Mouse (Mus musculus): Measurements from ENCODE around the gene Anapc15-ps.

Anapc15-ps gene

GRCm38 (mm10) chr10:95673351-95673750 is at the start of gene Anapc15-ps:
Gene Anapc15-ps (minus strand): TSS chr10:95673451.
- no peak for DNase-seq (ENCODE audit: low spot score)

- no peak for DNase-seq (ENCODE audit: low spot score)
Observed at GRCm38 (mm10) chr10:95722203-95722611, 49.0 kb upstream of the Anapc15-ps start.

- DNase-seq (ENCODE audit: low spot score), result no peak
Observed at GRCm38 (mm10) chr10:95720181-95720798, 47.0 kb upstream of the Anapc15-ps start.

- no peak for DNase-seq (ENCODE audit: low spot score)
Observed at GRCm38 (mm10) chr10:95719472-95719871, 46.2 kb upstream of the Anapc15-ps start.

- DNase-seq (ENCODE audit: low spot score), result no peak
Observed at GRCm38 (mm10) chr10:95718760-95719159, 45.5 kb upstream of the Anapc15-ps start.

GRCm38 (mm10) chr10:95717106-95717680 is 43.9 kb upstream of the Anapc15-ps start:
- no peak for DNase-seq (ENCODE audit: low spot score)

- DNase-seq (ENCODE audit: low spot score), result no peak
Observed at GRCm38 (mm10) chr10:95715687-95716086, 42.4 kb upstream of the Anapc15-ps start.

GRCm38 (mm10) chr10:95712221-95712620 is 39.0 kb upstream of the Anapc15-ps start:
- peak; percentile 34 for DNase-seq (ENCODE audit: low spot score)

- DNase-seq (ENCODE audit: low spot score), result no peak
Observed at GRCm38 (mm10) chr10:95709903-95710660, 36.8 kb upstream of the Anapc15-ps start.

- DNase-seq (ENCODE audit: low spot score), result no peak
Observed at GRCm38 (mm10) chr10:95709143-95709880, 36.1 kb upstream of the Anapc15-ps start.

GRCm38 (mm10) chr10:95708001-95708400 is 34.8 kb upstream of the Anapc15-ps start:
- no peak for DNase-seq (ENCODE audit: low spot score)

GRCm38 (mm10) chr10:95706867-95707266 is 33.6 kb upstream of the Anapc15-ps start:
- DNase-seq (ENCODE audit: low spot score), result no peak

- no peak for DNase-seq (ENCODE audit: low spot score)
Observed at GRCm38 (mm10) chr10:95705747-95706146, 32.5 kb upstream of the Anapc15-ps start.

GRCm38 (mm10) chr10:95704847-95705246 is 31.6 kb upstream of the Anapc15-ps start:
- no peak for DNase-seq (ENCODE audit: low spot score)

GRCm38 (mm10) chr10:95703730-95704129 is 30.5 kb upstream of the Anapc15-ps start:
- no peak for DNase-seq (ENCODE audit: low spot score)

- DNase-seq (ENCODE audit: low spot score), result no peak
Observed at GRCm38 (mm10) chr10:95700422-95700821, 27.2 kb upstream of the Anapc15-ps start.

GRCm38 (mm10) chr10:95698920-95699714 is 25.9 kb upstream of the Anapc15-ps start:
- DNase-seq (ENCODE audit: low spot score), result no peak

GRCm38 (mm10) chr10:95696253-95696641 is 23.0 kb upstream of the Anapc15-ps start:
- DNase-seq (ENCODE audit: low spot score), result no peak

GRCm38 (mm10) chr10:95695603-95696252 is 22.5 kb upstream of the Anapc15-ps start:
- no peak for DNase-seq (ENCODE audit: low spot score)

GRCm38 (mm10) chr10:95694559-95695251 is 21.5 kb upstream of the Anapc15-ps start:
- no peak for DNase-seq (ENCODE audit: low spot score)
